In genomic region chr19:58295986-58296841, GRCm38 (mm10) we compare ENCODE assay signal across 8 mouse cellular contexts.
A peak's percentile ranks its signal among the peaks of the same experiment; 100 is the strongest.
DNase-seq lines count a peak whose midpoint lies in the region; TF ChIP-seq lines count a peak whose summit lies in the region.

No protein-coding gene starts in this region.

- no peaks in the 10 kb centered on the region for H3K36me3 ChIP-seq in myocyte (ENCODE audit: control insufficient read depth, insufficient read depth)

- H3K79me2 ChIP-seq in myocyte (ENCODE audit: control insufficient read depth, insufficient read depth), result no peaks in the 10 kb centered on the region

- peak; percentile 8 for DNase-seq in lung, postnatal 14 days
- DNase-seq in lung, postnatal 25 days (ENCODE audit: low spot score), result no peak
- DNase-seq in cerebellum, postnatal 4 days (ENCODE audit: low spot score in 2 of 2), result peak; percentile 32 to 73
- DNase-seq in heart, postnatal 4 days, result peak; percentile 33
- DNase-seq in kidney, adult 9 months, result no peak
- DNase-seq in embryo, embryonic 11 days, result no peak
- no peak for DNase-seq in embryo, embryonic 10 days (ENCODE audit: low spot score)

- no peak overlapping the region for H3ac ChIP-seq in myocyte (ENCODE audit: control insufficient read depth, insufficient read length)

- H3K27me3 ChIP-seq in myocyte (ENCODE audit: control insufficient read depth, insufficient read depth, insufficient read length), result no peaks in the 10 kb centered on the region

- peak overlapping the region; percentile 43 for H3K4me2 ChIP-seq in myocyte (ENCODE audit: low read depth)

- no peak overlapping the region for H3K4me3 ChIP-seq in myocyte

- TF ChIP-seq POLR2A in myocyte (IDR thresholded peaks at IDR 0.05; ENCODE audit: insufficient read length, low read depth), result no peak

TF ChIP-seq in myocyte, 11 proteins besides CTCF, POLR2A, EP300 and RAD21:
- no peak for TF ChIP-seq TCF3 (IDR thresholded peaks at IDR 0.05; ENCODE audit: insufficient read length, low read depth)
- TF ChIP-seq REST (IDR thresholded peaks at IDR 0.05; ENCODE audit: insufficient read depth, insufficient read length), result no peak
- TF ChIP-seq USF1 (IDR thresholded peaks at IDR 0.05; ENCODE audit: low read depth), result no peak
- no peak for TF ChIP-seq POLR2AphosphoS2 (IDR thresholded peaks at IDR 0.05; ENCODE audit: insufficient read length, low read depth)
- peak; percentile 32 to 88 (median 73) for TF ChIP-seq MYOG (IDR thresholded peaks at IDR 0.05; ENCODE audit: control insufficient read depth in 1 of 3, insufficient read depth in 1 of 3, insufficient read length in 2 of 3, low read depth in 2 of 3)
- TF ChIP-seq MAX (IDR thresholded peaks at IDR 0.05; ENCODE audit: low read depth), result no peak
- no peak for TF ChIP-seq E2F4 (IDR thresholded peaks at IDR 0.05; ENCODE audit: insufficient read depth)
- no peak for TF ChIP-seq CEBPB (IDR thresholded peaks at IDR 0.05; ENCODE audit: insufficient read depth, poor library complexity, severe bottlenecking)
- peak; percentile 2 for TF ChIP-seq TCF12 (IDR thresholded peaks at IDR 0.05; ENCODE audit: insufficient read depth, poor library complexity, severe bottlenecking)
- TF ChIP-seq MYOD1 (IDR thresholded peaks at IDR 0.05; ENCODE audit: control insufficient read depth in 1 of 3, insufficient read length in 2 of 3, low read depth in 2 of 3), result peak in 2 of 3 experiments; percentile 62 to 74
- no peak for TF ChIP-seq SRF (IDR thresholded peaks at IDR 0.05; ENCODE audit: control insufficient read depth, insufficient read length, low read depth)

Comparison
In these comparisons a context has a peak if more than half of its experiments do, and no peak if none do; other contexts are left out.
1. DNase-seq: peak in lung, postnatal 14 days (single experiment), cerebellum, postnatal 4 days (2 of 2) and heart, postnatal 4 days (single experiment); none in lung, postnatal 25 days (single experiment), kidney, adult 9 months (single experiment), embryo, embryonic 11 days (single experiment) and embryo, embryonic 10 days (single experiment).